ENCODE assay signal across 8 mouse cellular contexts in genomic region chr1:66386751-66387452, GRCm38 (mm10).
A peak's percentile ranks its signal among the peaks of the same experiment; 100 is the strongest.
DNase-seq lines count a peak whose midpoint lies in the region; ATAC-seq lines count a peak whose summit lies in the region.

No protein-coding gene starts in this region.

- peak overlapping the region; percentile 93 for H3K27ac ChIP-seq in forebrain, embryonic 12.5 days

- WGBS in forebrain, embryonic 12.5 days, result 13% methylated on average over 10 of the region's 10 CpGs

- DNase-seq in cerebellum, adult 8-10 months, result peak; percentile 20
- peak; percentile 43 to 68 for DNase-seq in left cerebral cortex, adult 18-20 months (ENCODE audit: low spot score in 2 of 2)
- peak; percentile 36 for DNase-seq in retina, embryonic 14.5 days (ENCODE audit: low spot score)
- no peak for DNase-seq in kidney, postnatal 36 days
- no peak for DNase-seq in gastrocnemius, postnatal 36 days
- no peak for DNase-seq in ovary, postnatal 36 days (ENCODE audit: low spot score)
- DNase-seq in testis, postnatal 10 days (ENCODE audit: low spot score), result no peak

- peaks cover 31% of the 10 kb centered on the region for H3K4me1 ChIP-seq in forebrain, embryonic 12.5 days

- H3K36me3 ChIP-seq in forebrain, embryonic 12.5 days (replicated peaks), result no peaks in the 10 kb centered on the region

- H3K4me2 ChIP-seq in forebrain, embryonic 12.5 days, result peak overlapping the region; percentile 59

- ATAC-seq in forebrain, embryonic 12.5 days (ENCODE audit: low FRiP score), result peak; percentile 95

- intact Hi-C loops in gastrocnemius, postnatal 36 days (cut with DNase I), result no loop called here

- no peaks in the 10 kb centered on the region for H3K9me3 ChIP-seq in forebrain, embryonic 12.5 days

- peak overlapping the region; percentile 50 for H3K9ac ChIP-seq in forebrain, embryonic 12.5 days

- no peaks in the 10 kb centered on the region for H3K27me3 ChIP-seq in forebrain, embryonic 12.5 days

- H3K4me3 ChIP-seq in forebrain, embryonic 12.5 days (replicated peaks), result peak overlapping the region; percentile 37

Comparison
In these comparisons a context has a peak if more than half of its experiments do, and no peak if none do; other contexts are left out.
1. DNase-seq: peak in cerebellum, adult 8-10 months (single experiment), left cerebral cortex, adult 18-20 months (2 of 2) and retina, embryonic 14.5 days (single experiment); none in kidney, postnatal 36 days (0 of 2), gastrocnemius, postnatal 36 days (0 of 2), ovary, postnatal 36 days (single experiment) and testis, postnatal 10 days (single experiment).